Mouse (Mus musculus): ENCODE measurements around the gene Fbxl13.

GRCm38 (mm10) chr5:21493294-21493999 is 152.0 kb downstream of the Fbxl13 start:
- TF ChIP-seq CTCF (IDR thresholded peaks at IDR 0.05; ENCODE audit: borderline replicate concordance, extremely low read depth, insufficient read depth, insufficient read length), result no peak
- no peak for TF ChIP-seq POLR2A (IDR thresholded peaks at IDR 0.05; ENCODE audit: borderline replicate concordance, extremely low read depth, insufficient read depth, insufficient read length, poor library complexity, severe bottlenecking)

Data from brain, embryonic 14.5 days (tissue).